Mouse (Mus musculus): ENCODE results near the gene Pax2.

GRCm38 (mm10) chr19:44740300-44740699 lies 15.5 kb upstream of the Pax2 start:
- TF ChIP-seq EP300 (optimal IDR thresholded peaks at IDR 0.05) (no peak), CTCF (IDR thresholded peaks at IDR 0.05; ENCODE audit: low read depth) (0 out of 2 replicates have a peak, but pooled peaks have one; percentile 19)

Measured in stomach, postnatal 0 days (tissue).